In genomic region chr10:23963444-23963843, GRCm38 (mm10) we compare ENCODE assay signal across 21 mouse cellular contexts. TPM values are rescaled to one million over a fixed set of nuclear protein-coding genes. Genes with fewer than 3 reads are reported as not detected.
A peak's percentile ranks its signal among the peaks of the same experiment; 100 is the strongest.
DNase-seq lines count a peak whose midpoint lies in the region; ATAC-seq and TF ChIP-seq lines count a peak whose summit lies in the region.
"Had no signal": no experiment of that assay in that cellular context is flagged by ENCODE, and none has a peak within 500 bp of the region (broad histone marks: within the 10 kb centered on the region; RNA-seq: fewer than 3 reads in every experiment).

No protein-coding gene starts in this region.

- no peak overlapping the region for H3K4me2 ChIP-seq in forebrain, embryonic 14.5 days (ENCODE audit: low read length)
- no peak overlapping the region for H3K4me2 ChIP-seq in forebrain, embryonic 12.5 days
- no peak overlapping the region for H3K4me2 ChIP-seq in kidney, postnatal 0 days (ENCODE audit: low read length)
- no peak overlapping the region for H3K4me2 ChIP-seq in midbrain, postnatal 0 days (ENCODE audit: low read depth, low read length, poor library complexity, severe bottlenecking)
- H3K4me2 ChIP-seq in midbrain, embryonic 15.5 days = no peak overlapping the region
- H3K4me2 ChIP-seq: hindbrain, embryonic 14.5 days; limb, embryonic 13.5 days; midbrain, embryonic 13.5 days had no signal

- H3K27ac ChIP-seq in forebrain, embryonic 14.5 days (ENCODE audit: low read depth, low read length) = no peak overlapping the region
- H3K27ac ChIP-seq in forebrain, embryonic 12.5 days = no peak overlapping the region
- H3K27ac ChIP-seq in kidney, postnatal 0 days = no peak overlapping the region
- no peak overlapping the region for H3K27ac ChIP-seq in midbrain, postnatal 0 days (ENCODE audit: low read depth, low read length)
- no peak overlapping the region for H3K27ac ChIP-seq in midbrain, embryonic 15.5 days
- H3K27ac ChIP-seq: hindbrain, embryonic 14.5 days; limb, embryonic 13.5 days; macrophage; midbrain, embryonic 13.5 days had no signal

- WGBS in forebrain, embryonic 14.5 days = 43% methylated on average over 3 of the region's 3 CpGs
- WGBS in forebrain, embryonic 12.5 days = 62% methylated on average over 3 of the region's 3 CpGs
- WGBS in kidney, postnatal 0 days = 21% methylated on average over 3 of the region's 3 CpGs
- WGBS in midbrain, postnatal 0 days = 65% methylated on average over 3 of the region's 3 CpGs
- 59% methylated on average over 3 of the region's 3 CpGs for WGBS in midbrain, embryonic 15.5 days

- TF ChIP-seq CTCF in kidney, postnatal 0 days (IDR thresholded peaks at IDR 0.05; ENCODE audit: low read depth) = no peak
- no peak for TF ChIP-seq CTCF in midbrain, postnatal 0 days (IDR thresholded peaks at IDR 0.05)

- H3K4me1 ChIP-seq in forebrain, embryonic 14.5 days (ENCODE audit: control insufficient read depth, insufficient read depth, low read length) = no peaks in the 10 kb centered on the region
- H3K4me1 ChIP-seq in forebrain, embryonic 12.5 days = no peaks in the 10 kb centered on the region
- no peaks in the 10 kb centered on the region for H3K4me1 ChIP-seq in kidney, postnatal 0 days (replicated peaks; ENCODE audit: insufficient read depth, low read length)
- H3K4me1 ChIP-seq in midbrain, postnatal 0 days (ENCODE audit: insufficient read depth, low read length) = no peaks in the 10 kb centered on the region
- H3K4me1 ChIP-seq in midbrain, embryonic 15.5 days = no peaks in the 10 kb centered on the region
- H3K4me1 ChIP-seq: midbrain, embryonic 13.5 days had no signal

- peak; percentile 78; the same call in 1 of the 2 replicates for ATAC-seq in forebrain, embryonic 14.5 days
- ATAC-seq in forebrain, embryonic 12.5 days (ENCODE audit: low FRiP score) = no peak
- ATAC-seq in kidney, postnatal 0 days (replicated peaks; ENCODE audit: low FRiP score, low read depth) = no peak
- ATAC-seq in midbrain, postnatal 0 days (ENCODE audit: low FRiP score) = no peak
- ATAC-seq in midbrain, embryonic 15.5 days (replicated peaks) = no peak
- ATAC-seq: intestine, postnatal 0 days; midbrain, embryonic 13.5 days had no signal

- H3K27me3 ChIP-seq in forebrain, embryonic 14.5 days (replicated peaks; ENCODE audit: control insufficient read depth, insufficient read depth, low read length) = no peaks in the 10 kb centered on the region
- no peaks in the 10 kb centered on the region for H3K27me3 ChIP-seq in forebrain, embryonic 12.5 days
- no peaks in the 10 kb centered on the region for H3K27me3 ChIP-seq in kidney, postnatal 0 days (ENCODE audit: insufficient read depth, low read length)
- H3K27me3 ChIP-seq in midbrain, postnatal 0 days (ENCODE audit: insufficient read depth, low read length) = no peaks in the 10 kb centered on the region
- no peaks in the 10 kb centered on the region for H3K27me3 ChIP-seq in midbrain, embryonic 15.5 days (replicated peaks)
- H3K27me3 ChIP-seq: limb, embryonic 13.5 days; midbrain, embryonic 13.5 days had no signal

- DNase-seq in forebrain, embryonic 14.5 days (ENCODE audit: low spot score) = peak; percentile 63
- peak; percentile 23 for DNase-seq in kidney, postnatal 0 days (ENCODE audit: low spot score)
- no peak for DNase-seq in kidney, adult 8-10 months
- peak; percentile 50 for DNase-seq in midbrain, postnatal 0 days (ENCODE audit: low spot score)
- DNase-seq in thymus, postnatal 4 days = no peak
- DNase-seq: cerebellum, adult 11-12 months; embryo, embryonic 11 days had no signal

- no peak overlapping the region for H3K4me3 ChIP-seq in forebrain, embryonic 14.5 days (ENCODE audit: low read depth, low read length)
- no peak overlapping the region for H3K4me3 ChIP-seq in forebrain, embryonic 12.5 days (replicated peaks)
- H3K4me3 ChIP-seq in kidney, postnatal 0 days (replicated peaks; ENCODE audit: low read depth, low read length) = no peak overlapping the region
- no peak overlapping the region for H3K4me3 ChIP-seq in midbrain, postnatal 0 days (ENCODE audit: low read depth, low read length)
- H3K4me3 ChIP-seq in midbrain, embryonic 15.5 days = no peak overlapping the region
- H3K4me3 ChIP-seq: erythroblast, embryonic 14.5 days; limb, embryonic 13.5 days; midbrain, embryonic 13.5 days had no signal

- H3K9me3 ChIP-seq in forebrain, embryonic 14.5 days (replicated peaks; ENCODE audit: control insufficient read depth, low read length) = no peaks in the 10 kb centered on the region
- no peaks in the 10 kb centered on the region for H3K9me3 ChIP-seq in forebrain, embryonic 12.5 days
- H3K9me3 ChIP-seq in kidney, postnatal 0 days (replicated peaks; ENCODE audit: low read length) = no peaks in the 10 kb centered on the region
- H3K9me3 ChIP-seq in midbrain, postnatal 0 days (ENCODE audit: low read length) = no peaks in the 10 kb centered on the region
- no peaks in the 10 kb centered on the region for H3K9me3 ChIP-seq in midbrain, embryonic 15.5 days
- H3K9me3 ChIP-seq: limb, embryonic 13.5 days; midbrain, embryonic 13.5 days had no signal

- H3K36me3 ChIP-seq in forebrain, embryonic 14.5 days (ENCODE audit: control insufficient read depth, insufficient read depth, low read length) = no peaks in the 10 kb centered on the region
- no peaks in the 10 kb centered on the region for H3K36me3 ChIP-seq in forebrain, embryonic 12.5 days (replicated peaks)
- H3K36me3 ChIP-seq in kidney, postnatal 0 days (ENCODE audit: insufficient read depth, low read length) = no peaks in the 10 kb centered on the region
- H3K36me3 ChIP-seq in midbrain, postnatal 0 days (ENCODE audit: insufficient read depth, low read length) = no peaks in the 10 kb centered on the region
- no peaks in the 10 kb centered on the region for H3K36me3 ChIP-seq in midbrain, embryonic 15.5 days (replicated peaks)
- H3K36me3 ChIP-seq: limb, embryonic 13.5 days; midbrain, embryonic 13.5 days had no signal

- H3K9ac ChIP-seq in forebrain, embryonic 14.5 days (ENCODE audit: low read length) = no peak overlapping the region
- H3K9ac ChIP-seq in forebrain, embryonic 12.5 days = no peak overlapping the region
- no peak overlapping the region for H3K9ac ChIP-seq in kidney, postnatal 0 days (ENCODE audit: low read depth, low read length)
- H3K9ac ChIP-seq in midbrain, postnatal 0 days (replicated peaks; ENCODE audit: low read length, poor library complexity, severe bottlenecking) = no peak overlapping the region
- no peak overlapping the region for H3K9ac ChIP-seq in midbrain, embryonic 15.5 days
- H3K9ac ChIP-seq: hindbrain, embryonic 14.5 days; limb, embryonic 13.5 days; midbrain, embryonic 13.5 days had no signal

RNA-seq across cellular contexts. Expression of gene Taar4, which starts 3.1 kb away (rescaled TPM):
- polyA plus RNA-seq in forebrain, embryonic 14.5 days (2014; fragmentation: Nextera tagmentation; extraction: Ambion mirVana) = 0.28 TPM in 1 of 2 replicates, not detected in the other
- not detected in 2 replicates for polyA plus RNA-seq in forebrain, embryonic 12.5 days (2016; fragmentation: Nextera tagmentation; extraction: Ambion mirVana)
- polyA plus RNA-seq in kidney, postnatal 0 days (2015; fragmentation: Nextera tagmentation; extraction: Ambion mirVana) = not detected in 2 replicates
- total RNA-seq in midbrain, postnatal 0 days (2014; rRNA removed) = not detected in 2 replicates
- polyA plus RNA-seq in midbrain, postnatal 0 days (2015; fragmentation: Nextera tagmentation; extraction: Ambion mirVana) = 0.15 TPM in 1 of 2 replicates, not detected in the other
- polyA plus RNA-seq in midbrain, embryonic 15.5 days (2015; fragmentation: Nextera tagmentation; extraction: Ambion mirVana) = not detected in 2 replicates
- total RNA-seq: adrenal gland, adult 18-20 months; gastrocnemius, postnatal 4 days; layer of hippocampus, adult 18-20 months; left cerebral cortex, adult 18-20 months had no signal
- polyA plus RNA-seq: C2C12; erythroblast, embryonic 14.5 days; hindbrain, embryonic 14.5 days; intestine, postnatal 0 days; limb, embryonic 13.5 days; liver, embryonic 16.5 days; macrophage; midbrain, embryonic 13.5 days had no signal

RNA-seq across cellular contexts. Expression of gene Taar5, which starts 7.1 kb away (rescaled TPM):
- polyA plus RNA-seq in forebrain, embryonic 14.5 days (2014; fragmentation: Nextera tagmentation; extraction: Ambion mirVana) = not detected in 2 replicates
- not detected in 2 replicates for polyA plus RNA-seq in forebrain, embryonic 12.5 days (2016; fragmentation: Nextera tagmentation; extraction: Ambion mirVana)
- 0.23 and 0.30 TPM in 2 replicates for polyA plus RNA-seq in kidney, postnatal 0 days (2015; fragmentation: Nextera tagmentation; extraction: Ambion mirVana)
- total RNA-seq in midbrain, postnatal 0 days (2014; rRNA removed) = not detected in 2 replicates
- polyA plus RNA-seq in midbrain, postnatal 0 days (2015; fragmentation: Nextera tagmentation; extraction: Ambion mirVana) = not detected in 2 replicates
- not detected in 2 replicates for polyA plus RNA-seq in midbrain, embryonic 15.5 days (2015; fragmentation: Nextera tagmentation; extraction: Ambion mirVana)
- total RNA-seq: adrenal gland, adult 18-20 months; gastrocnemius, postnatal 4 days; layer of hippocampus, adult 18-20 months; left cerebral cortex, adult 18-20 months had no signal
- polyA plus RNA-seq: C2C12; hindbrain, embryonic 14.5 days; intestine, postnatal 0 days; limb, embryonic 13.5 days; liver, embryonic 16.5 days; macrophage; midbrain, embryonic 13.5 days had no signal

RNA-seq across cellular contexts. Expression of gene Taar3, which starts 14.1 kb away (rescaled TPM):
- not detected in 2 replicates for polyA plus RNA-seq in forebrain, embryonic 14.5 days (2014; fragmentation: Nextera tagmentation; extraction: Ambion mirVana)
- polyA plus RNA-seq in forebrain, embryonic 12.5 days (2016; fragmentation: Nextera tagmentation; extraction: Ambion mirVana) = not detected in 2 replicates
- not detected in 2 replicates for polyA plus RNA-seq in kidney, postnatal 0 days (2015; fragmentation: Nextera tagmentation; extraction: Ambion mirVana)
- not detected in 2 replicates for total RNA-seq in midbrain, postnatal 0 days (2014; rRNA removed)
- not detected in 2 replicates for polyA plus RNA-seq in midbrain, postnatal 0 days (2015; fragmentation: Nextera tagmentation; extraction: Ambion mirVana)
- not detected in 2 replicates for polyA plus RNA-seq in midbrain, embryonic 15.5 days (2015; fragmentation: Nextera tagmentation; extraction: Ambion mirVana)
- total RNA-seq: adrenal gland, adult 18-20 months; gastrocnemius, postnatal 4 days; layer of hippocampus, adult 18-20 months; left cerebral cortex, adult 18-20 months had no signal
- polyA plus RNA-seq: C2C12; erythroblast, embryonic 14.5 days; hindbrain, embryonic 14.5 days; intestine, postnatal 0 days; limb, embryonic 13.5 days; liver, embryonic 16.5 days; macrophage; midbrain, embryonic 13.5 days had no signal

RNA-seq across cellular contexts. Expression of gene Taar6, which starts 22.0 kb away (rescaled TPM):
- not detected in 2 replicates for polyA plus RNA-seq in forebrain, embryonic 14.5 days (2014; fragmentation: Nextera tagmentation; extraction: Ambion mirVana)
- polyA plus RNA-seq in forebrain, embryonic 12.5 days (2016; fragmentation: Nextera tagmentation; extraction: Ambion mirVana) = not detected in 2 replicates
- polyA plus RNA-seq in kidney, postnatal 0 days (2015; fragmentation: Nextera tagmentation; extraction: Ambion mirVana) = not detected in 2 replicates
- total RNA-seq in midbrain, postnatal 0 days (2014; rRNA removed) = not detected in 2 replicates
- not detected in 2 replicates for polyA plus RNA-seq in midbrain, postnatal 0 days (2015; fragmentation: Nextera tagmentation; extraction: Ambion mirVana)
- polyA plus RNA-seq in midbrain, embryonic 15.5 days (2015; fragmentation: Nextera tagmentation; extraction: Ambion mirVana) = not detected in 2 replicates
- total RNA-seq: adrenal gland, adult 18-20 months; gastrocnemius, postnatal 4 days; layer of hippocampus, adult 18-20 months; left cerebral cortex, adult 18-20 months had no signal
- polyA plus RNA-seq: C2C12; erythroblast, embryonic 14.5 days; hindbrain, embryonic 14.5 days; intestine, postnatal 0 days; limb, embryonic 13.5 days; liver, embryonic 16.5 days; macrophage; midbrain, embryonic 13.5 days had no signal

RNA-seq across cellular contexts. Expression of gene Taar2, which starts 25.1 kb away (rescaled TPM):
- not detected in 2 replicates for polyA plus RNA-seq in forebrain, embryonic 14.5 days (2014; fragmentation: Nextera tagmentation; extraction: Ambion mirVana)
- polyA plus RNA-seq in forebrain, embryonic 12.5 days (2016; fragmentation: Nextera tagmentation; extraction: Ambion mirVana) = not detected in 2 replicates
- polyA plus RNA-seq in kidney, postnatal 0 days (2015; fragmentation: Nextera tagmentation; extraction: Ambion mirVana) = 0.31 and 0.41 TPM in 2 replicates
- not detected in 2 replicates for total RNA-seq in midbrain, postnatal 0 days (2014; rRNA removed)
- polyA plus RNA-seq in midbrain, postnatal 0 days (2015; fragmentation: Nextera tagmentation; extraction: Ambion mirVana) = not detected in 2 replicates
- polyA plus RNA-seq in midbrain, embryonic 15.5 days (2015; fragmentation: Nextera tagmentation; extraction: Ambion mirVana) = 0.17 TPM in 2 replicates
- total RNA-seq: adrenal gland, adult 18-20 months; gastrocnemius, postnatal 4 days; layer of hippocampus, adult 18-20 months; left cerebral cortex, adult 18-20 months had no signal
- polyA plus RNA-seq: C2C12; erythroblast, embryonic 14.5 days; hindbrain, embryonic 14.5 days; intestine, postnatal 0 days; limb, embryonic 13.5 days; liver, embryonic 16.5 days; macrophage; midbrain, embryonic 13.5 days had no signal

Comparison
In these comparisons a context has a peak if more than half of its experiments do, and no peak if none do; other contexts are left out.
1. DNase-seq: peak in forebrain, embryonic 14.5 days (single experiment), kidney, postnatal 0 days (single experiment) and midbrain, postnatal 0 days (single experiment); none in kidney, adult 8-10 months (0 of 2) and thymus, postnatal 4 days (single experiment).